Mouse (Mus musculus): Measurements from ENCODE around the gene Dusp8. TPM values are rescaled to one million over a fixed set of nuclear protein-coding genes. Genes with fewer than 3 reads are reported as not detected.

Dusp8 gene
- polyA plus RNA-seq, 1 experiment from 2014 or later, result 5.5 TPM

DNA sequence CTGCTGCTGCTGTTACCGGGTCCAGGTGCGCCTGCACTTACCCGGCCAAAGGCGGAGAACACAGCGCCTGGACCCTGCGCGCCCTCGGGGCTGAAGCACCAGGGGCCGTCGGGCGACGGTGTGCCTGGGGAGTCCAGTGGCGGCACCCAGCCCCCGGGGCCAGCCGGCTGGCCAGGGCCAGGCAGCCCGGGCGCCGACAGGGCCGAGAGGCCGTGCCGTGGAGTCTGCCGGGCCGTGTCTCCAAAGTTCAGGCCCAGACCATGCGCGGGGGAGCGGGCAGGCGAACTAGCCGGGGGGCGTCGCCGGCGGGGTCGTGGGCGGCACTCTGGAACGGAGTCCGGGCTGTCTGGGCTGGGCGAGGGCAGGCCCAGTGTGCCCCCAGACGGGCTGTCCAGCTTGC, 13.5 kb downstream of the Dusp8 start:
- Histone ChIP-seq H3K4me3 (ENCODE audit: low read depth, low read length) (peak overlapping the region; percentile 10; the same call in 1 of the 2 replicates), H3K36me3 (ENCODE audit: insufficient read depth, low read length) (no peaks in the 10 kb centered on the region), H3K27ac (ENCODE audit: low read length) (no peak overlapping the region), H3K4me2 (replicated peaks; ENCODE audit: low read depth, low read length) (peak overlapping the region; percentile 25; the same call in 1 of the 2 replicates), H3K9ac (replicated peaks; ENCODE audit: low read depth) (no peak overlapping the region), H3K9me3 (ENCODE audit: low read length) (no peaks in the 10 kb centered on the region), H3K27me3 (replicated peaks; ENCODE audit: insufficient read depth, low read length) (peaks cover 22% of the 10 kb centered on the region; the same call in 1 of the 2 replicates), H3K4me1 (ENCODE audit: insufficient read depth, low read depth, low read length) (peaks cover 11% of the 10 kb centered on the region)
- whole genome bisulfite sequencing, result 20% methylated on average over 26 of the region's 38 CpGs
- no peak for DNase-seq (ENCODE audit: low spot score)
- ATAC-seq, result no peak
- TF ChIP-seq CTCF (IDR thresholded peaks at IDR 0.05) (no peak), EP300 (IDR thresholded peaks at IDR 0.05) (no peak)

DNA sequence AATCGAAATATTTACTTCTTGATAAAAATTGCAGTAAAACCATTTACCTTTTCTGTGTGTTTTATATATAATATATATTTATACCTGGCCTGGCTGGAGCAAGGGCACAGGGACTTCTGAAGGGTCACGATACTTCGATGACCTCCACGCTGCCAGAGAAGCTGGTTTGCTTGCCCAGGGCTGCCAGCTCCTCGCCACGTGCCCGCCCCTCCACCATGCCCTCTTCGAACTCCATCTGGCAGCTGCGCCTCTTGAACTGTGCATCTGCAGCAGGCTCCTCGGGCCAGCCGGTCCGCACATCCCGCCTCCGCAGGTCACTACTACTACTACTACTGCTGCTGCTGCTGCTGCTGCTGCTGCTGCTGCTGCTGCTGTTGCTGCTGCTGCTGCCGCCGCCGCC, 13.9 kb downstream of the Dusp8 start:
- Histone ChIP-seq H3K9me3 (ENCODE audit: low read length) (no peaks in the 10 kb centered on the region), H3K9ac (replicated peaks; ENCODE audit: low read depth) (no peak overlapping the region), H3K27ac (ENCODE audit: low read length) (no peak overlapping the region), H3K4me2 (replicated peaks; ENCODE audit: low read depth, low read length) (no peak overlapping the region), H3K4me1 (ENCODE audit: insufficient read depth, low read depth, low read length) (peaks cover 11% of the 10 kb centered on the region), H3K4me3 (ENCODE audit: low read depth, low read length) (peak overlapping the region; percentile 10; the same call in 1 of the 2 replicates), H3K27me3 (replicated peaks; ENCODE audit: insufficient read depth, low read length) (peaks cover 22% of the 10 kb centered on the region; the same call in 1 of the 2 replicates), H3K36me3 (ENCODE audit: insufficient read depth, low read length) (no peaks in the 10 kb centered on the region)
- 38% methylated on average over 14 of the region's 17 CpGs for WGBS
- no peak for ATAC-seq
- no peak for TF ChIP-seq CTCF (IDR thresholded peaks at IDR 0.05)
- no peak for TF ChIP-seq EP300 (IDR thresholded peaks at IDR 0.05)
- no peak for DNase-seq (ENCODE audit: low spot score)

DNA sequence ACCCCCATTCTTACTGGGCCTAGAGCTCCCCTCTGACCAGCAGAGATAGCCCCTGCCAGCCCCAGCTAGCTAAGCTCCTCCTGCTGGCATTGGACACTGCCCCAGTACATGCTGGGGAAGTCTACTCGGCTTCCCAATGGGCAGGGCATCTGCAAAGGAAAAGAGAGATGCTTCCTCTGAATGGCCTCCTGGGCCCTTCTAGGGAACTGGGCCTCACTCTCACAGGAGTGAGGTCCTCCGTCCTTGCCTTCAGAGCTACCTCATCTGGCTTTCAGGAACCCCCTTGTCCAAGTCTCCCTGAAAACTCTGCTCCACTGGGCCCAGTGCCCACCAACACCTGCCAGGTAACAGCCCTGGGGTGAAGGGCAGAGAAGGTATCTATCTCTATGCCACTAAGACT, 14.8 kb downstream of the Dusp8 start:
- no peak for DNase-seq (ENCODE audit: low spot score)
- no peak for ATAC-seq
- peaks cover 11% of the 10 kb centered on the region for H3K4me1 ChIP-seq (ENCODE audit: insufficient read depth, low read depth, low read length)
- no peak overlapping the region for H3K4me2 ChIP-seq (replicated peaks; ENCODE audit: low read depth, low read length)
- H3K9me3 ChIP-seq (ENCODE audit: low read length), result no peaks in the 10 kb centered on the region
- peaks cover 22% of the 10 kb centered on the region; the same call in 1 of the 2 replicates for H3K27me3 ChIP-seq (replicated peaks; ENCODE audit: insufficient read depth, low read length)
- H3K36me3 ChIP-seq (ENCODE audit: insufficient read depth, low read length), result no peaks in the 10 kb centered on the region
- H3K4me3 ChIP-seq (ENCODE audit: low read depth, low read length), result no peak overlapping the region
- whole genome bisulfite sequencing, result 63% methylated on average over 2 of the region's 2 CpGs
- TF ChIP-seq EP300 (IDR thresholded peaks at IDR 0.05), result no peak
- no peak overlapping the region for H3K9ac ChIP-seq (replicated peaks; ENCODE audit: low read depth)
- no peak overlapping the region for H3K27ac ChIP-seq (ENCODE audit: low read length)

DNA sequence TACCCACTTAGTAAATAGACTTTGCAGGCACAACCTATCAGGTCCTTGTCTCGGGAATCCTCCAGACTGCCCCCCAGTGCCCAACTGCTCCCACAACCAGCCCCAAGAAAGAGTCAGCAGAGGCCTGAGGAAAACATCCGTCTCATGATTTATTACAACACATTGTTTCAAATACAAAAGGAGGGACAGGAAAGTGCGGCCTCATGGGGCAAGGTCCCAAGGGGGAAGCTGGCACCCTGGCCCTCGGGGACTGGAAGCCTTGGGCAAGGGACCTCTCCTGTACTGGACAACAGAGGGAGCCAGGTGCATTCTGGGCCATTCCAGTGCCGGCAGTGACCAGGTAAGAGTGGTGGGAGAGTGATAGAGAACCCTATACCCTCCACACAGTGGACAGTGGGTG, 16.3 kb downstream of the Dusp8 start:
- Histone ChIP-seq H3K9me3 (ENCODE audit: low read length) (no peaks in the 10 kb centered on the region), H3K4me1 (ENCODE audit: insufficient read depth, low read depth, low read length) (peaks cover 2% of the 10 kb centered on the region; the same call in 1 of the 2 replicates), H3K27ac (ENCODE audit: low read length) (no peak overlapping the region), H3K9ac (replicated peaks; ENCODE audit: low read depth) (no peak overlapping the region), H3K4me2 (replicated peaks; ENCODE audit: low read depth, low read length) (no peak overlapping the region), H3K27me3 (replicated peaks; ENCODE audit: insufficient read depth, low read length) (peaks cover 22% of the 10 kb centered on the region; the same call in 1 of the 2 replicates), H3K36me3 (ENCODE audit: insufficient read depth, low read length) (no peaks in the 10 kb centered on the region), H3K4me3 (ENCODE audit: low read depth, low read length) (no peak overlapping the region)
- DNase-seq (ENCODE audit: low spot score) (no peak), ATAC-seq (peak; percentile 6; the same call in 1 of the 2 replicates)
- TF ChIP-seq EP300 (IDR thresholded peaks at IDR 0.05) (no peak), CTCF (IDR thresholded peaks at IDR 0.05) (peak; percentile 22; the same call in 1 of the 2 replicates)
- WGBS, result 44% methylated on average over 5 of the region's 5 CpGs

DNA sequence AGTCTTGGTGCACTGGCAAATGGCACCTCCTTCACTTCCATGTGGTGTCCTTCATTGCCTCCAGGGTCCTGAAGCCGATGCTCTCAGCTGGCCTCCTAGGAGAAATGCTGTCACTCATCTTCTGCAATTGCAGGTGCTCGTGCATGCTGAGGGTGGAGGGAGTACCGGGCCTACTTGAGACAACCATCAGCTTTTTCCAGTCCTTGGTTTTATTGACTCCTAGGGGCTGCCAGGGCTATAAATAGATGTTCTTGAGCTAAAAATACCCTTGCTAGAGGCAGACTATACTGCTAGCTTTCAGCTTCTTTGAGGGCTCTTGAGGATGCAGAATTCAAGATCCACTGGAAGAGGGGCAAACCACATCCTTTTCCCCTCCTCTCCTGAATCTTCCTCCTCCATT, 18.5 kb downstream of the Dusp8 start:
- TF ChIP-seq CTCF (IDR thresholded peaks at IDR 0.05), result no peak
- no peak for TF ChIP-seq EP300 (IDR thresholded peaks at IDR 0.05)
- Histone ChIP-seq H3K4me3 (ENCODE audit: low read depth, low read length) (no peak overlapping the region), H3K9ac (replicated peaks; ENCODE audit: low read depth) (no peak overlapping the region), H3K27me3 (replicated peaks; ENCODE audit: insufficient read depth, low read length) (peaks cover 9% of the 10 kb centered on the region; the same call in 1 of the 2 replicates), H3K4me2 (replicated peaks; ENCODE audit: low read depth, low read length) (no peak overlapping the region), H3K4me1 (ENCODE audit: insufficient read depth, low read depth, low read length) (no peaks in the 10 kb centered on the region), H3K27ac (ENCODE audit: low read length) (no peak overlapping the region), H3K9me3 (ENCODE audit: low read length) (no peaks in the 10 kb centered on the region), H3K36me3 (ENCODE audit: insufficient read depth, low read length) (no peaks in the 10 kb centered on the region)
- 43% methylated on average over 3 of the region's 3 CpGs for WGBS
- ATAC-seq (no peak), DNase-seq (ENCODE audit: low spot score) (no peak)

DNA sequence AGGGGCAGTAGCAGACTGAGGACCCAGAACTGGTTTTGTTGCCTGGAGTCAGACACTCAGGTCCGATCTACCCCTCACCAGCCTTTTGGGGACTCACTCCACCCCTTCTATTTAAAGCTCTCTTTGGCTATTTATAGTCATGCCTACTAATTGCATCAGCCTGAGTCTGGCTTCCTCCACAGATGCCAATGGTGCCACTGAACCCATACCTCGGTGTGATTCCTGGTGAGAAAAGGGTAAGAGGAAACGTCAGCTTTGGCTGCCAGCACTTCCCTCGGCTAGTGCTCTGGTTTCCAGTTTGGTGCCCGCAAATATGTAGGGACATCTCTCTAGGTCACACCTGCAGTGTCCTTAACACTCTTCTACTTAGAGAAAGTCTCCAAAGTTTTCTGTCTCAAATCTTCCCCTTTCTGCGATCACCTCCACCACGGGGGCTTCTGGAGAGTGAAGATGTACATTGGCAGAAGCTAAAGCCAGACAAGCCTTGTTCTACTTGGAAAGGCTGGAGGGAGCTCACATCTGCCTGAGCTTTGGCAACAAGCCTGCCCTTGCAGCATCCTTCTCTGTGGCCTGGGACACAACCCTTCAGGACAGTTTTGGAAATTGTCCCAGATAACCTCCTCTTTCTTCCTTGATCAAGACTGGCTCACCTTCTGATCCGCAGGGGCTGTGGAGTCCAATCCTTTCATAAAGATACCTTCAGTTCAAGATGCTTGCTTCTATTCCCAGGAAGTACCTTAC, 21.3 kb downstream of the Dusp8 start:
- no peak overlapping the region for H3K4me3 ChIP-seq (ENCODE audit: low read depth, low read length)
- 72% methylated on average over 8 of the region's 8 CpGs for WGBS
- H3K27me3 ChIP-seq (replicated peaks; ENCODE audit: insufficient read depth, low read length), result 0 out of 2 replicates have a peak, but pooled peaks cover 3% of the 10 kb centered on the region
- no peaks in the 10 kb centered on the region for H3K9me3 ChIP-seq (ENCODE audit: low read length)
- no peaks in the 10 kb centered on the region for H3K4me1 ChIP-seq (ENCODE audit: insufficient read depth, low read depth, low read length)
- ATAC-seq (no peak), DNase-seq (ENCODE audit: low spot score) (no peak)
- H3K9ac ChIP-seq (replicated peaks; ENCODE audit: low read depth), result no peak overlapping the region
- TF ChIP-seq CTCF (IDR thresholded peaks at IDR 0.05), result no peak
- no peak for TF ChIP-seq EP300 (IDR thresholded peaks at IDR 0.05)
- no peak overlapping the region for H3K27ac ChIP-seq (ENCODE audit: low read length)
- no peak overlapping the region for H3K4me2 ChIP-seq (replicated peaks; ENCODE audit: low read depth, low read length)
- no peaks in the 10 kb centered on the region for H3K36me3 ChIP-seq (ENCODE audit: insufficient read depth, low read length)

All from lung, postnatal 0 days (tissue).